Mouse (Mus musculus): Measurements from ENCODE around the gene Wdhd1.

Wdhd1 gene

DNA sequence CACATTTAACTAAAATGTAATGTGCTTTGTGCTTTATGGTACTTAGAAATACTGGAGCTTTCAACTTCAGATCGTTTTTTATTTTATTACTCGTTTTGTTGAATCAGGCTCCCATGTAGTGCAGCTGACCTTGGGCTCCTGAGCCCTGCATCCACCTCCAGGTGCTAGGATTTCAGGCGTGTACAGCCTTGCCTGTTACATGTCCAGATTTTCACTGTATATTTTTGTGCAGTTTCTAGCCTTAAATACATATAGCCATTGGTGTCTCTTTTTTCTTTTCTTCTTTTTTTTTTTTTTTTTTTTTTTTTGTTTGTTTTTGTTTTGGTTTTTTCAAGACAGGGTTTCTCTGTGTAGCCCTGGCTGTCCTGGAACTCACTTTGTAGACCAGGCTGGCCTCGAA is 4.9 kb upstream of the Wdhd1 start:
- in situ Hi-C loops (cut with MboI) = no loop called here

- in situ Hi-C loops (cut with MboI) = no loop called here
These were observed 2.4 kb upstream of the Wdhd1 start for GRCm38 (mm10) chr14:47279058-47279457.

DNA sequence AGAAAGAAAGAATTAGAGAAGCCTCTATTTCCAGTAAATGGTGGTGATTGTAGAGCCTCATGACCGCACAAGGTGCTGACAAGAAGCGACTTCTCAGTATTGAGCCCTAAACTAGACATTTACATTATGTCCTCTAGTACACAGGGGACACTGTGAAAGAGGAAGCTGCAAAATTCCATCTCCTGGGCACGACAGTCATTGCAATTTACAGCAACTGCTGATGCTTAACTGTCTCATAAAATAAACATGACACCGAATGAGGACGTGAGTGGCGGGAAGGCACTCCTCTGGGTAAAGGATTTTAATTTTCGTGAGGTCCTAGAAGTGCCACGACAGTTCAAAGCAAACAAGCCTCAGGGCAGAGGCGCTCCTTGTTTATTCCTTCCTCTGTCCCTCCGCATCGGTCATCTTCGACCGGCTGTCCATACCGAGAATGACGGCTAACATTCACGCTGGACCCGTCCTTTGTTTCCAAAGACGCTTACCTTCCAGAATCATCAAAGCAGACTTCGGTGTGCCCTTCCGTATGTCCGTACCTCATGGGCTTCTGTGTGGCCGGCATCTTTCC is 537 bp downstream of the Wdhd1 start:
- in situ Hi-C loops (cut with MboI) = no loop called here

DNA sequence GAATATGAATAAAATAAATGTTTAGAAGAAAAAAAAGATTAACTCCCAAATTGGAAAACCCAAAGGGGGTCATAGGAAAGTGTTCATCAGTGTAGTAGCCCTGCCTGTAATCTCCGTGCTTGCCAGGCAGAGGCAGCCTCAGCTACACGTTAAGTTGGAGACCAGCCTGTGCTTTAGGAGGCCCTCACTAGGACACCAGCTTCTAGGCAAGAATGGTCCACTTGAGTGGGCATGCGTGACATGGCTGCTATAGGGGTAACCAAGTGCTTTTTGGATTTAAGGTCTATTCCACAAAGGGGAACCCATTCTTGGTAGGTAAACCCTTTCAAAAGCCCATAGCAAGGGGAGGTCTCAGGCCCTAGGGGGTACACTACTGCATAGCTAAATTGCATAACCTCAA is 1.2 kb downstream of the Wdhd1 start:
- in situ Hi-C loops (cut with MboI) = no loop called here

DNA sequence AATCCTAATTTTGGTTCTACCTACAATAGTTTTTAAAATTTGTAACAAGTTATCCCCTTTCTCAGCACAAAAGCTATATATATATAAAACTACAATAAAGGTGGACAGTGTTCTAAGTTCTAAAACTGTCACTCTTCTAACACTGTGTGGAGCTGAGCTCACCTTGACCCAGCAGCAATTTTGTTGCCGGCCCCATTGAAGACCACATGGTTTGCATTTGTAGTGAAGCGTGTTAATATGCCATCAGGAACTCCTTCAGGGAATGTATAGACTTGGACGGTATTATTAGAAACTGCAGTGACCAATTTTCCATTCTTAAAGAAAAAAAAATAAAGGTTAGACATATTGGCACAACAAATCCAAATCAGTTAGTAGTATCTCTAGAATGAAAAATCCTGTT is 2.9 kb downstream of the Wdhd1 start:
- in situ Hi-C loops (cut with MboI) = no loop called here

DNA sequence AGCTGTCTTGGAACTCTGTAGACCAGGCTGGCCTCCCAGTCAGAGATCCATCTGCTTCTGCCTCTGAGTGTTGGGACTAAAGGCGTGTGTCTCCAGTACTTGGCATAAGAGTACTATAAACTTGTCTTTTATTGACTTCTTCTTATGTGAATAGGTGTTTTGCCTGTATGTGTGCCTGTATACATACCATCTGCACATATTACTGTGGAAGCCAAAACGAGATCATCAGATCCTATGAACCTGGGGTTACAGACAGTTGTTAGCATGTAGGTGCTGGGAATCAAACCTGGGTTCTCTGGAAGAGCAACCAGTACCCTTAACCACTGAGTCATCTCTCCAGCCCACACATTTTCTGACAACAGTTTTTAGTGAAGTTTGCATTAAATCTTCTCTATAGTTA is 7.0 kb downstream of the Wdhd1 start:
- in situ Hi-C loops (cut with MboI) = no loop called here

DNA sequence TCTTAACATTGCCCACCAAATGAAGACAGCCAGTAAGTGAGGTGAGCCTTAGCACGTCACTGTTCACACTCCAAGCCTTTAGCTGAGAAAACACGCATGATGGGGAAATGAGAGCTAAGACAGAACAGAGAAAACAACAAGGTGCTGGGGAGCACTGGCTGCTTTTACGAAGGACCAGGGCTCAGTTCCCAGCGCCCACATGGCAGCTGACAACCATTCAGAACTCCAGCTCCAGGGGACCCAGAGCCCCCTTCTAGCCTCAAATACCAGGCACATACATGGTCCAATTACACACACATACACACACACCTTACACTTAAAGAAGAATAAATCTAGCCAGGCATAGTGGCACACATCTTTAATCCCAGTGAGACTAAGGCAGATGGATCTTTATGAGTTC is 7.6 kb downstream of the Wdhd1 start:
- in situ Hi-C loops (cut with MboI) = no loop called here

DNA sequence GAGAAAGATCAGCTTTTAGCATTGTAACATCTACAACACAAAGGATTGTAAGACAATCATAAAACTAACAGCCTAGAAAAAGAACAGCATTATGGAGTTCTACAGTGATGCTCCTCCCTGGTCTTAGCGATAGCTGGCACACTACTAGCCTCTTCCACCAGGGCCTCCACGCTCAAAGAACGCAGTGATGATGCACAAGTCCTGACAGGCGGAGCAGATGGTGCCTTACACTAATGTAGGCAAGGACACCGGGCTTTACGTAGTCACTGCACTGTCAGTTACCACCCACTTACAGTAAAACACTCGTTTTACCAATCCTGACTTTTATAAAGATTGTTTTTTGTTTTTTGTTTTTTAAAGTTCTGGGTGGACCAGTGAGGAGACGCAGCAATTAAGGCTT is 10.8 kb downstream of the Wdhd1 start:
- in situ Hi-C loops (cut with MboI) = no loop called here

- in situ Hi-C loops (cut with MboI) = no loop called here
These were observed 11.8 kb downstream of the Wdhd1 start for GRCm38 (mm10) chr14:47264866-47265265.

- in situ Hi-C loops (cut with MboI) = no loop called here
These were observed 26.8 kb downstream of the Wdhd1 start for GRCm38 (mm10) chr14:47249839-47250238.

DNA sequence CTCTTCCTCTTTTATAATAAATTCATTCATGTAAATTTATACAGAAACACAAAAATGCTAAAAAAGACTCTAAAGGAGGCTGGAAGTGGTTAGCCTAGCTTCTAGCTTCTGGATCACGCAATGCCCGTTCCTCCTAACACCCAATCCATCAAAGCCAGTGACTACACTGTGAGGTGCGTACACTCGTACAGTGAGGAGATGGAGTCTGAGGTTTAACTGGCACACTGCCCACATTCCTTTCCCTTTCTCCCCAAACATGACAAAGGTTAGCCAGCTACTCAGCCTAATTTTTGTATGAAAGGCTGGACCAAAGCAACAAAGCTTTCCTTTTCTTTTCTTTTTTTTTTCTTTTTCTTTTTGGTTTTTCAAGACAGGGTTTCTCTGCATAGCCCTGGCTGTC is 33.9 kb downstream of the Wdhd1 start:
- in situ Hi-C loops (cut with MboI) = no loop called here

DNA sequence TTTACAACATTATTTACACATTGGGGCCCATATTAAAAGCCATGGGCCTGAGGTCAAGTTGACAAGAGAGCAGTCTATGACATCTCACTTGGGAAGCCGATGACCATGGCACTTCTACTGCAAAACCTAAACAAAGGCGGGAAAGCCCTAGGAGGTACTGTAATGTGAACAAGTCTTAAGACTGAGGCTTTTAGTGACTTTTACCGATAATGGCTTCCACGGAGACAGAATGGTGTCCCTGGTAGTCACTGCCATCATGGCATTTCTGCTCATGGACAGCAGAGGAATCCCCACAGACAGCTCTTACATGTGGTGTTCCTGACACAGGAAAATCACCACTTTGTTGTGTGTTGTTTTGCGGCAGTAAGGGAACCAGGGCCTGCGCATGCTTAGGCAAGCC is 35.6 kb downstream of the Wdhd1 start:
- in situ Hi-C loops (cut with MboI) = no loop called here

GRCm38 (mm10) chr14:47240600-47240999 is 36.1 kb downstream of the Wdhd1 start:
- in situ Hi-C loops (cut with MboI) = no loop called here

GRCm38 (mm10) chr14:47237286-47237685 is 39.4 kb downstream of the Wdhd1 start:
- in situ Hi-C loops (cut with MboI) = no loop called here

DNA sequence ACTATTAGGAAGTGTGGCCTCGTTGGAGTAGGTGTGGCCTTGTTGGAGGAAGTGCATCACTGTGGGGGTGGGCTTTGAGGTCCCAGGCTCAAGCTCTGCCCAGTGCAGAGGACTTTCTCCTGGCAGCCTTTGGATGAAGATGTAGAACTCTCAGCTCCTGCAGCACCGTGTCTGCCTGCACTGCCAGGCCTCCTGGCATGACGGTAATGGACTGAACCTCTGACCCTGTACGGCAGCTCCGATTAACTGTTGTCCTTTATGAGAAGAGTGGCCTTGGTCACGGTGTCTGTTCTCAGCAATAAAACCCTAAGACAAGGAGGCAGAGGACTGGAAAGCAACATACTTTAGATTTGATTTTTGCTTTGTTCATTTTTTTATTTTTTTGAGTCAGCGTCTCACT is 40.2 kb downstream of the Wdhd1 start:
- in situ Hi-C loops (cut with MboI) = no loop called here

- in situ Hi-C loops (cut with MboI) = no loop called here
These were observed 42.0 kb downstream of the Wdhd1 start for GRCm38 (mm10) chr14:47234526-47235250.

DNA sequence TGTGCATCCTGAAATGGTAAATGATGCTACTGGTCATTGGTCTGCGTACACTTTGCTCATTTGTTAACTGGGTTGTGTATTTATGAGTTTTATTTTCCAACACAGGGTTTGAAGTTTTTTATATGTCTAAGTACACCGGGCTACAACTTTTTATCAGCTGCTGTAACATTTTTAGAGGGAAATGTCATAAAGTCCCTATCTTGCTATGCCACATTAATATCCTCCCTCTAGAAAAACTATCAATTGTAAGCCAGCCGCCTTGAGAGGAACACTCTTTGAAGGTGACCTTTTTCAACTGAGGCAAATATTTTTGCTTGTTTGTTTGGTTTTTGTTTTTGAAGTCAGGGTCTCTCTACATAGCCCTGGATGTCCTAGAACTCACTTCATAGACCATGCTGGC is 42.6 kb downstream of the Wdhd1 start:
- in situ Hi-C loops (cut with MboI) = no loop called here

- in situ Hi-C loops (cut with MboI) = no loop called here
These were observed 43.1 kb downstream of the Wdhd1 start for GRCm38 (mm10) chr14:47233602-47234001.

- in situ Hi-C loops (cut with MboI) = no loop called here
These were observed 46.8 kb downstream of the Wdhd1 start for GRCm38 (mm10) chr14:47229796-47230376.

DNA sequence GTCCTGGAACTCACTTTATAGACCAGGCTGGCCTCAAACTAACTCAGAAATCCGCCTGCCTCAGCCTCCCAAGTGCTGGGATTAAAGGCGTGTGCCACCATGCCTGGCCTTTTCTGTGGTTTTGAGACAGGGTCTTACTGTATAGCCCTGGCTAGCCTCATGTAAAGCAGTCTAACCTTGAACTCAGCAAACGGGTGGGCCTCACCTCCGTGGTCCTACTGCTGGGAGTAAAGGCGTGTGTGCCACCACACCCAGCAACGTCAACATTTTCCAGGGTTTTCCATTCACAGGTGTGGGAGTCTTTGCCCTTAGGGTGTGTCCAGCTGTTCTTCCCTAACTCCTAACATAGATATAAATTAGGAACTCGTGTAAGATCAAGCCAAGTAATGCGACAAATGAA is 50.7 kb downstream of the Wdhd1 start:
- in situ Hi-C loops (cut with MboI) = no loop called here

DNA sequence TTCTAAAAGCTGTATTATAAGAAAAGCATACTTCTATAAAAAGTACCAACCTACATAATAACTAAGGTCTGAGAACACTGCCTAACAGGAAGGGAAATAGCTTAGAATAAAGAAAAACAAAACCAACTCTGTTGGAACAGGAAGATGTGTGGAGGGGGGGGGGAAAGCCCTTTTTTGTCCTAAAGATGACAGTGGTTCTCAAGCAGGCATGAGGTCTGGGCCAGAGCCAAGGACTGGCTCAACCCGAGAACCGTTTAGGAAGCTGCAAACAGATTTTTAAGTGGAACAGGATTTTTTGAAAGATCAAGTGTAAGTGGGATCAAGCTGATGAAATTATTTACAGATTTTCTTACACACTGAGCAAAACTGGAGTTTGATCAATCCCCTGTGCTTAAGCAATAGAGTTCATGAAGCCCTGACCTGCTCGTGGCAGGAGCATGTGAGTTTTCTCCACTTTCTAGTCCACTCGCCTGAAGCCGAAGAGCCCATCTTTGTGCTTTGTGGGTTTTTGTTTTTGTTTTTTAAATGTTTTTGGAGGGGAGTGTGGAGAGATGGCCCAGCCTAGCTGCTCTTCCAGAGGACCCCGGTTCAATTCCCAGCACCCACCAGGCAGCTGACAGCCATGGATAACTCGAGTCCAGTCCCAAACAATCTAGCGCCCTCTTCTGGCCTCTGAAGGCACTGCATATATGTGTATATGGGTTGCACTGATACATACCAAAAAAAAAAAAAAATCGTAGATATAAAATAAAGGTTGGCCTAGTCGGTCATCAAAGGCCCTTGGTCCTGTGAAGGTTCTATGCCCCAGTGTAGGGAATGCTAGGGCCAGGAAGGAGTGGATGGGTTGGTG is 52.0 kb downstream of the Wdhd1 start:
- in situ Hi-C loops (cut with MboI) = no loop called here

- in situ Hi-C loops (cut with MboI) = no loop called here
These were observed 53.8 kb downstream of the Wdhd1 start for GRCm38 (mm10) chr14:47222631-47223450.
